Mouse (Mus musculus) G1E (cell line): ENCODE measurements around the gene Pzp. TPM values are rescaled to one million over a fixed set of nuclear protein-coding genes. Genes with fewer than 3 reads are reported as not detected.

Experiments used
- ATAC-seq: 2 replicates; pipeline ENCODE4 v1.8.0; 2016; ENCODE audit warnings: mild to moderate bottlenecking; ENCODE audit not compliant: insufficient number of reproducible peaks, poor library complexity, low FRiP score, severe bottlenecking; ENCODE audit errors: extremely low read depth
- DNase-seq: peaks from one replicate; pipeline ENCODE4 v3.0.0; 2012; ENCODE audit warnings: low spot score
- H3K27me3 ChIP-seq: 2 replicates; pipeline ENCODE4 v1.6.1; 2012; ENCODE audit warnings: mild to moderate bottlenecking, low read length, inconsistent platforms; ENCODE audit not compliant: insufficient read depth
- H3K36me3 ChIP-seq: replicated peaks from 2 replicates; pipeline ENCODE3; 2012; ENCODE audit warnings: mild to moderate bottlenecking, inconsistent platforms
- H3K4me1 ChIP-seq: 2 replicates; pipeline ENCODE4 v1.6.1; 2012; ENCODE audit warnings: low read depth, low read length, inconsistent platforms, mixed read lengths; ENCODE audit not compliant: insufficient read depth
- H3K4me3 ChIP-seq: 2 replicates; pipeline ENCODE4 v1.5.1; 2012; ENCODE audit warnings: low read depth, mild to moderate bottlenecking, inconsistent platforms, low read length, moderate library complexity, mixed read lengths
- H3K9me3 ChIP-seq: replicated peaks from 2 replicates; pipeline ENCODE4 v1.6.1; 2012; ENCODE audit warnings: inconsistent platforms
- CTCF ChIP-seq: IDR thresholded peaks from 2 replicates; pipeline ENCODE4 v1.5.1; 2012; ENCODE audit warnings: low read depth, low read length, inconsistent platforms, mixed read lengths
- GATA1 ChIP-seq: IDR thresholded peaks from 2 replicates; pipeline ENCODE4 v1.6.1; 2012; ENCODE audit warnings: borderline replicate concordance, low read length, inconsistent platforms, mixed read lengths
- GATA2 ChIP-seq: IDR thresholded peaks from 2 replicates; pipeline ENCODE4 v1.6.1; 2012; ENCODE audit warnings: low read depth, low read length, inconsistent platforms, borderline replicate concordance
- POLR2AphosphoS5 ChIP-seq: IDR thresholded peaks from 2 replicates; pipeline ENCODE4 v1.6.1; 2012; ENCODE audit warnings: low read depth, low read length, inconsistent platforms; ENCODE audit not compliant: insufficient replicate concordance
- TAL1 ChIP-seq: conservative IDR thresholded peaks from 2 replicates; pipeline ENCODE4 v1.6.1; 2012; ENCODE audit warnings: low read depth, low read length, inconsistent platforms, mixed read lengths
- polyA plus RNA-seq: library from polyadenylated mRNA; stranded (reverse); fragments of >175 nt; gene quantifications from 2 replicates; pipeline ENCODE4 v1.2.3, GENCODE M21; 2012
- total RNA-seq, 2 experiments: library from RNA; stranded (forward) in 1 of 2; stranded (reverse) in 1 of 2; fragments of 200-1000 nt in 1 of 2; fragments of >200 nt in 1 of 2; fragmentation: Nextera tagmentation in 1 of 2; gene quantifications; 2 replicates each; pipeline ENCODE4 v1.2.3; 2014 to 2017

Gene Pzp
- total and polyA plus RNA-seq, 3 experiments: 0.05 TPM; not detected in 2

GRCm38 (mm10) chr6:128460729-128461503, 65.6 kb downstream of the Pzp start:
- ATAC-seq: no peak
- Histone ChIP-seq H3K27me3 (no peaks in the 10 kb centered on the region), H3K9me3 (no peaks in the 10 kb centered on the region), H3K4me1 (no peaks in the 10 kb centered on the region), H3K36me3 (no peaks in the 10 kb centered on the region), H3K4me3 (no peak overlapping the region)
- DNase-seq: no peak
- TF ChIP-seq GATA1 (no peak), GATA2 (no peak)

- Histone ChIP-seq H3K27me3 (no peaks in the 10 kb centered on the region), H3K4me3 (no peak overlapping the region), H3K4me1 (no peaks in the 10 kb centered on the region), H3K36me3 (no peaks in the 10 kb centered on the region), H3K9me3 (no peaks in the 10 kb centered on the region)
- DNase-seq: no peak
- no peak for ATAC-seq
- TF ChIP-seq CTCF (no peak), GATA1 (no peak), TAL1 (no peak), POLR2AphosphoS5 (no peak), GATA2 (no peak)
These were observed 66.2 kb downstream of the Pzp start for GRCm38 (mm10) chr6:128460321-128460720.

DNA sequence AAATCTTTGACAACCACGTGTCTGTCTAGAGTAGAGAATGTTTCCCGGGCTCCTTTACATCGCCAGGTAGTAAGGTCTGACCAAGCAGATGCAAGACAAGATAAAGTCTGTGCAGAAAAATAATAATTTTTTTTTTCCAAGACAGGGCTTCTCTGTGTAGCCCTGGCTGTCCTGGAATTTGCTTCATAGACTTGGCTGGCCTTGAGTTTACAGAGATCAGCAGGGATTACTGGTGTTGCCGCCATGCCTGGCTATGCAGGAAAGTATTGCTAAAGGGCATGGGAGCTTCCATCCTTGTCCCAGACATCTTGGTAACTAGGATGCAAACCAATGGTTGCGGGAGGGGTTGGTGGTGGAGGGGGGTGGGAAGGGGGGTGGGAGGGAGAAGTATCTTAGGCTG, 69.3 kb downstream of the Pzp start:
- TF ChIP-seq GATA1 (no peak), TAL1 (no peak), CTCF (no peak), POLR2AphosphoS5 (no peak), GATA2 (no peak)
- no peaks in the 10 kb centered on the region for H3K36me3 ChIP-seq
- DNase-seq (no peak), ATAC-seq (no peak)
- no peaks in the 10 kb centered on the region for H3K9me3 ChIP-seq
- no peak overlapping the region for H3K4me3 ChIP-seq
- 0 out of 2 replicates have a peak, but pooled peaks cover 2% of the 10 kb centered on the region for H3K27me3 ChIP-seq
- H3K4me1 ChIP-seq: no peaks in the 10 kb centered on the region

GRCm38 (mm10) chr6:128455835-128456605, 70.5 kb downstream of the Pzp start:
- no peak for DNase-seq
- TF ChIP-seq POLR2AphosphoS5 (no peak), TAL1 (no peak), GATA1 (no peak), GATA2 (no peak), CTCF (no peak)
- ATAC-seq: no peak
- H3K4me1 ChIP-seq: no peaks in the 10 kb centered on the region
- 0 out of 2 replicates have a peak, but pooled peaks cover 2% of the 10 kb centered on the region for H3K27me3 ChIP-seq
- no peak overlapping the region for H3K4me3 ChIP-seq
- no peaks in the 10 kb centered on the region for H3K36me3 ChIP-seq
- H3K9me3 ChIP-seq: no peaks in the 10 kb centered on the region

DNA sequence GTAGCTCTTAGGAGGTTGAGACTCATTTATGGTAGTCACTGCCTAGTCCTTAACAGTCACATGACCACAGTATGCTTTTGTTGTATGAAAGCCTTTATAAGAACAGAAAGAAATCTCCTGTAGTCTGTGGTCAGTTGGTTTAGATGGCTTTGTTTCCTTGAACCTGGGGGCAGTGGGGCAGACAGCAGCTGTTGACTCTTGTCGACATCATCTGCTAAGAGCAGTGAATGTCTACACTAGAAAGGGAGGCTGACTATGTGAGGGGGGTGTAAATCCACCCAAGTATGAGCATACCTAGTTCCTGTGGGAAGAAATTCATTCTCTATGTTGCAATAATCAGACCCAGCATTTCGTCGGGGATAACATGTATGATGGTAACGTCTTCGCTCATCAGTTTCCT, 79.5 kb downstream of the Pzp start:
- Histone ChIP-seq H3K27me3 (no peaks in the 10 kb centered on the region), H3K36me3 (no peaks in the 10 kb centered on the region), H3K4me1 (no peaks in the 10 kb centered on the region), H3K9me3 (no peaks in the 10 kb centered on the region), H3K4me3 (no peak overlapping the region)
- no peak for TF ChIP-seq POLR2AphosphoS5
- no peak for TF ChIP-seq GATA2
- no peak for TF ChIP-seq CTCF
- no peak for TF ChIP-seq GATA1
- TF ChIP-seq TAL1: no peak
- no peak for DNase-seq
- ATAC-seq: no peak

GRCm38 (mm10) chr6:128445761-128446535, 80.6 kb downstream of the Pzp start:
- TF ChIP-seq POLR2AphosphoS5 (no peak), GATA2 (no peak), TAL1 (no peak), CTCF (no peak)
- Histone ChIP-seq H3K36me3 (no peaks in the 10 kb centered on the region), H3K27me3 (no peaks in the 10 kb centered on the region), H3K4me3 (no peak overlapping the region), H3K9me3 (no peaks in the 10 kb centered on the region), H3K4me1 (no peaks in the 10 kb centered on the region)
- DNase-seq (no peak), ATAC-seq (no peak; the same call in 1 of the 2 replicates)
